Mouse (Mus musculus) stomach, embryonic 14.5 days (tissue): ENCODE data around the gene Tiam2. TPM values are rescaled to one million over a fixed set of nuclear protein-coding genes. Genes with fewer than 3 reads are reported as not detected.

Source experiments
- ATAC-seq: fragments of 200-750 bp; cut with Nextera tagmentation; 2 replicates; pipeline ENCODE4 v1.8.0; 2017; ENCODE audit warnings: low read depth, moderate TSS enrichment; ENCODE audit not compliant: insufficient number of reproducible peaks, insufficient read depth, low FRiP score
- H3K27ac ChIP-seq: fragments of 300-500 bp; sonication (generic); 2 replicates; pipeline ENCODE4 v1.5.1; 2014; ENCODE audit warnings: mild to moderate bottlenecking, low read length, moderate library complexity, mixed read lengths
- H3K27me3 ChIP-seq: fragments of 300-500 bp; sonication (generic); 2 replicates; pipeline ENCODE4 v1.6.1; 2014; ENCODE audit warnings: low read length, control low read depth, mixed read lengths; ENCODE audit not compliant: control insufficient read depth, insufficient read depth
- H3K36me3 ChIP-seq: fragments of 300-500 bp; sonication (generic); 2 replicates; pipeline ENCODE4 v1.6.1; 2014; ENCODE audit warnings: mild to moderate bottlenecking, control low read depth, low read length, moderate library complexity, mixed read lengths; ENCODE audit not compliant: control insufficient read depth, insufficient read depth
- H3K4me1 ChIP-seq: fragments of 300-500 bp; sonication (generic); 2 replicates; pipeline ENCODE4 v1.6.1; 2014; ENCODE audit warnings: low read length, control low read depth, mixed read lengths; ENCODE audit not compliant: control insufficient read depth, insufficient read depth
- H3K4me2 ChIP-seq: fragments of 300-500 bp; sonication (generic); replicated peaks from 2 replicates; pipeline ENCODE4 v1.6.1; 2014; ENCODE audit warnings: low read depth, low read length, control low read depth
- H3K4me3 ChIP-seq: fragments of 300-500 bp; sonication (generic); 2 replicates; pipeline ENCODE4 v1.5.1; 2014; ENCODE audit warnings: low read depth, low read length, control low read depth
- H3K9ac ChIP-seq: fragments of 300-500 bp; sonication (generic); replicated peaks from 2 replicates; pipeline ENCODE4 v1.6.1; 2014; ENCODE audit warnings: low read depth, mild to moderate bottlenecking, control low read depth, low read length, moderate library complexity, mixed read lengths
- H3K9me3 ChIP-seq: fragments of 300-500 bp; sonication (generic); 2 replicates; pipeline ENCODE4 v1.6.1; 2016; ENCODE audit warnings: low read depth, low read length, control low read depth; ENCODE audit not compliant: control insufficient read depth
- WGBS: fragments of 180-500 bp; shearing (Covaris S2); extraction: QIAGEN DNeasy Blood & Tissue Kit; methylation state at CpG from one replicate; pipeline ENCODE4 v1.1.7; 2014; 5-methylcytosine and 5-hydroxymethylcytosine counted together
- polyA plus RNA-seq: library from polyadenylated mRNA; unstranded; fragments of >200 nt; fragmentation: Nextera tagmentation; extraction: Ambion mirVana; gene quantifications from 2 replicates; pipeline ENCODE4 v1.2.1, GENCODE M21; 2014

Gene Tiam2
- polyA plus RNA-seq, 1 experiment from 2014 or later: 6.5 TPM

- WGBS: 73% methylated on average over 2 of the region's 2 CpGs
- Histone ChIP-seq H3K9ac (no peak overlapping the region), H3K27me3 (no peaks in the 10 kb centered on the region), H3K4me3 (no peak overlapping the region), H3K4me2 (no peak overlapping the region), H3K4me1 (no peaks in the 10 kb centered on the region), H3K36me3 (no peaks in the 10 kb centered on the region), H3K9me3 (no peaks in the 10 kb centered on the region), H3K27ac (no peak overlapping the region)
- ATAC-seq: no peak
These were observed 36.8 kb downstream of the Tiam2 start for GRCm38 (mm10) chr17:3363216-3363615.

- Histone ChIP-seq H3K4me2 (no peak overlapping the region), H3K4me3 (no peak overlapping the region), H3K9ac (no peak overlapping the region), H3K36me3 (no peaks in the 10 kb centered on the region), H3K27ac (no peak overlapping the region), H3K27me3 (no peaks in the 10 kb centered on the region), H3K4me1 (peaks cover 11% of the 10 kb centered on the region), H3K9me3 (no peaks in the 10 kb centered on the region)
- no peak for ATAC-seq
- 77% methylated on average over 3 of the region's 3 CpGs for WGBS
These were observed 40.4 kb downstream of the Tiam2 start for GRCm38 (mm10) chr17:3366741-3367140.

- Histone ChIP-seq H3K27me3 (no peaks in the 10 kb centered on the region), H3K4me3 (no peak overlapping the region), H3K9me3 (no peaks in the 10 kb centered on the region), H3K27ac (no peak overlapping the region), H3K36me3 (no peaks in the 10 kb centered on the region), H3K4me2 (no peak overlapping the region), H3K9ac (no peak overlapping the region), H3K4me1 (peaks cover 11% of the 10 kb centered on the region)
- 41% methylated on average over 1 of the region's 1 CpGs for WGBS
- ATAC-seq: no peak
These were observed 42.0 kb downstream of the Tiam2 start for GRCm38 (mm10) chr17:3368386-3368785.

- no peak overlapping the region for H3K4me2 ChIP-seq
- no peaks in the 10 kb centered on the region for H3K27me3 ChIP-seq
- H3K9me3 ChIP-seq: no peaks in the 10 kb centered on the region
- peaks cover 11% of the 10 kb centered on the region for H3K4me1 ChIP-seq
- no peak for ATAC-seq
- H3K9ac ChIP-seq: no peak overlapping the region
- peak overlapping the region; percentile 23; the same call in 1 of the 2 replicates for H3K27ac ChIP-seq
- 39% methylated on average over 4 of the region's 4 CpGs for WGBS
- no peak overlapping the region for H3K4me3 ChIP-seq
- H3K36me3 ChIP-seq: no peaks in the 10 kb centered on the region
These were observed 43.3 kb downstream of the Tiam2 start for GRCm38 (mm10) chr17:3369631-3370030.

- no peaks in the 10 kb centered on the region for H3K4me1 ChIP-seq
- no peak overlapping the region for H3K4me2 ChIP-seq
- no peaks in the 10 kb centered on the region for H3K9me3 ChIP-seq
- no peaks in the 10 kb centered on the region for H3K36me3 ChIP-seq
- no peak overlapping the region for H3K4me3 ChIP-seq
- H3K9ac ChIP-seq: no peak overlapping the region
- ATAC-seq: no peak
- no peaks in the 10 kb centered on the region for H3K27me3 ChIP-seq
- no peak overlapping the region for H3K27ac ChIP-seq
- WGBS: 11% methylated on average over 2 of the region's 2 CpGs
These were observed 52.2 kb downstream of the Tiam2 start for GRCm38 (mm10) chr17:3378606-3379005.

GRCm38 (mm10) chr17:3379753-3380588 is 53.6 kb downstream of the Tiam2 start:
- no peaks in the 10 kb centered on the region for H3K4me1 ChIP-seq
- no peaks in the 10 kb centered on the region for H3K9me3 ChIP-seq
- no peak overlapping the region for H3K9ac ChIP-seq
- no peak overlapping the region for H3K4me2 ChIP-seq
- no peaks in the 10 kb centered on the region for H3K36me3 ChIP-seq
- no peak overlapping the region for H3K4me3 ChIP-seq
- 37% methylated on average over 9 of the region's 13 CpGs for WGBS
- no peaks in the 10 kb centered on the region for H3K27me3 ChIP-seq
- no peak for ATAC-seq
- H3K27ac ChIP-seq: no peak overlapping the region; the same call in 1 of the 2 replicates

- Histone ChIP-seq H3K4me1 (no peaks in the 10 kb centered on the region), H3K9me3 (no peaks in the 10 kb centered on the region), H3K4me2 (no peak overlapping the region), H3K9ac (no peak overlapping the region), H3K27me3 (no peaks in the 10 kb centered on the region), H3K27ac (no peak overlapping the region), H3K36me3 (no peaks in the 10 kb centered on the region), H3K4me3 (no peak overlapping the region)
- 78% methylated on average over 1 of the region's 1 CpGs for WGBS
- ATAC-seq: no peak
These were observed 59.0 kb downstream of the Tiam2 start for GRCm38 (mm10) chr17:3385391-3385790.

GRCm38 (mm10) chr17:3387819-3388218 is 61.4 kb downstream of the Tiam2 start:
- WGBS: 45% methylated on average over 4 of the region's 4 CpGs
- Histone ChIP-seq H3K9ac (no peak overlapping the region), H3K4me3 (no peak overlapping the region), H3K4me2 (no peak overlapping the region), H3K36me3 (no peaks in the 10 kb centered on the region), H3K27me3 (no peaks in the 10 kb centered on the region), H3K9me3 (no peaks in the 10 kb centered on the region), H3K27ac (no peak overlapping the region), H3K4me1 (no peaks in the 10 kb centered on the region)
- ATAC-seq: no peak

- Histone ChIP-seq H3K27me3 (no peaks in the 10 kb centered on the region), H3K9ac (no peak overlapping the region), H3K4me3 (no peak overlapping the region), H3K27ac (no peak overlapping the region), H3K4me1 (no peaks in the 10 kb centered on the region), H3K9me3 (no peaks in the 10 kb centered on the region), H3K4me2 (no peak overlapping the region), H3K36me3 (no peaks in the 10 kb centered on the region)
- no peak for ATAC-seq
- 83% methylated on average over 4 of the region's 4 CpGs for WGBS
These were observed 63.4 kb downstream of the Tiam2 start for GRCm38 (mm10) chr17:3389741-3390140.
